Mouse (Mus musculus) kidney, postnatal 0 days (tissue): ENCODE data around the gene Gse1. TPM values are rescaled to one million over a fixed set of nuclear protein-coding genes. Genes with fewer than 3 reads are reported as not detected.

Experiments
- ATAC-seq: fragments of 200-750 bp; cut with Nextera tagmentation; replicated peaks from 2 replicates; pipeline ENCODE4 v1.8.0; 2017; ENCODE audit warnings: low read depth, moderate number of reproducible peaks, moderate TSS enrichment, moderate library complexity; ENCODE audit not compliant: low FRiP score
- DNase-seq: peaks from one replicate; pipeline ENCODE4 v3.0.0-alpha.2; 2016; ENCODE audit warnings: low spot score
- H3K27ac ChIP-seq: fragments of 300-500 bp; sonication (generic); 2 replicates; pipeline ENCODE4 v1.5.1; 2014; ENCODE audit warnings: mild to moderate bottlenecking
- H3K27me3 ChIP-seq: fragments of 300-500 bp; sonication (generic); 2 replicates; pipeline ENCODE4 v1.6.1; 2014; ENCODE audit warnings: low read length, mixed read lengths; ENCODE audit not compliant: insufficient read depth
- H3K36me3 ChIP-seq: fragments of 300-500 bp; sonication (generic); 2 replicates; pipeline ENCODE4 v1.6.1; 2014; ENCODE audit warnings: low read length, mixed read lengths; ENCODE audit not compliant: insufficient read depth
- H3K4me1 ChIP-seq: fragments of 300-500 bp; sonication (generic); replicated peaks from 2 replicates; pipeline ENCODE4 v1.6.1; 2014; ENCODE audit warnings: antibody characterized with exemption, low read length, mixed read lengths; ENCODE audit not compliant: insufficient read depth
- H3K4me2 ChIP-seq: fragments of 300-500 bp; sonication (generic); 2 replicates; pipeline ENCODE4 v1.6.1; 2014; ENCODE audit warnings: mild to moderate bottlenecking, low read length, moderate library complexity, mixed read lengths
- H3K4me3 ChIP-seq: fragments of 300-500 bp; sonication (generic); replicated peaks from 2 replicates; pipeline ENCODE4 v1.5.1; 2014; ENCODE audit warnings: low read depth, low read length
- H3K9ac ChIP-seq: fragments of 300-500 bp; sonication (generic); 2 replicates; pipeline ENCODE4 v1.6.1; 2014; ENCODE audit warnings: low read depth, low read length
- H3K9me3 ChIP-seq: fragments of 300-500 bp; sonication (generic); replicated peaks from 2 replicates; pipeline ENCODE4 v1.6.1; 2016; ENCODE audit warnings: low read length, inconsistent platforms, mixed read lengths
- CTCF ChIP-seq: IDR thresholded peaks from 2 replicates; pipeline ENCODE4 v1.5.1; 2016; ENCODE audit warnings: antibody characterized with exemption, low read depth, mild to moderate bottlenecking, moderate library complexity
- WGBS: fragments of 180-500 bp; shearing (Covaris S2); extraction: QIAGEN DNeasy Blood & Tissue Kit; methylation state at CpG from one replicate; pipeline ENCODE4 v1.1.7; 2014; 5-methylcytosine and 5-hydroxymethylcytosine counted together
- polyA plus RNA-seq: library from polyadenylated mRNA; unstranded; fragments of >200 nt; fragmentation: Nextera tagmentation; extraction: Ambion mirVana; gene quantifications from 2 replicates; pipeline ENCODE4 v1.2.1, GENCODE M21; 2015

Gene Gse1
- polyA plus RNA-seq, 1 experiment from 2014 or later = 8.4 TPM

DNA sequence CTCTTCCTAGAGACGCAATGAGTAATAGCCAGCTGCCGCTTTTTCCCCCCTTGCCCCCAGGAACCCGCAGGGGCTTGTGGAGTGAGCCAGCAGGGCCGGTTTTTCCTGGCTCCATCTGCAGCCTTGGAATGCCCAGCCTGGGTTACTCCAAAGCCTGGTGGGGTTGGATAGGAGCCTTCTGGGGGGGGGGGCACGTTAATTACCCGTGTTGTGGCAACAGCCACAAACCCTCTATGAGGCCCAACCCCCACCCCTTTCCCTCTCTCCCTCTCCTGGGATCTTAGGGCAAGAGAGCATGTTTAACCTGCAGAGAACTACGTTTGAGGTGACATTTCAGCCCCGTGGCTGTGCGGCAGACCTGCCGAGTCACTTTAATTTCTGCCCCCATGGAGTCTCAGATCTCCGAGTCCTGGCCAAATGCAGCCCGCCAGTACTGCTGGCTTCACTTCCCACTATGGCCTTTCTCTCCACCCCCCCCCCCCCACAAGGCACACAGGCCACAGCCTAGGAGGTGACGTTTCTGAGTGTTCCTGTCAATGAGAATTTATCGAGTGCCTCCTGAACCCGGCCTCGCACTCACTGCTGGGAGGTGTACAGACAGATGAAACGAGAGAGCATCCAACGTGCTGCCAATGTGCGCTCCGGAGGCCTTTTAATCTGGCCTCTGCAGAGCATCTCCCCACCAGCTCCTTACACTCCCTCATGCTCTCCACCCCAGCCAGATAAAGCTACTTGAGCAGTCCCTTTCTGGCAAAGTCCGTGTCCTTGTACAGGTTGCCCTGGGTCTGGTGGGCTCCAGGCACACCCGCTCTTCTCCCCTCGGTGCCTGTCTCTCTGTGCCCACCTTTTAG, 311.7 kb downstream of the Gse1 start:
- H3K27me3 ChIP-seq = no peaks in the 10 kb centered on the region
- no peak overlapping the region for H3K4me3 ChIP-seq
- H3K4me2 ChIP-seq = peak overlapping the region; percentile 99
- 29% methylated on average over 23 of the region's 23 CpGs for WGBS
- H3K27ac ChIP-seq = peak overlapping the region; percentile 96
- H3K9ac ChIP-seq = no peak overlapping the region
- ATAC-seq (no peak), DNase-seq (peak; percentile 42)
- TF ChIP-seq CTCF = no peak
- peaks cover 61% of the 10 kb centered on the region for H3K4me1 ChIP-seq
- no peaks in the 10 kb centered on the region for H3K9me3 ChIP-seq
- no peaks in the 10 kb centered on the region for H3K36me3 ChIP-seq

DNA sequence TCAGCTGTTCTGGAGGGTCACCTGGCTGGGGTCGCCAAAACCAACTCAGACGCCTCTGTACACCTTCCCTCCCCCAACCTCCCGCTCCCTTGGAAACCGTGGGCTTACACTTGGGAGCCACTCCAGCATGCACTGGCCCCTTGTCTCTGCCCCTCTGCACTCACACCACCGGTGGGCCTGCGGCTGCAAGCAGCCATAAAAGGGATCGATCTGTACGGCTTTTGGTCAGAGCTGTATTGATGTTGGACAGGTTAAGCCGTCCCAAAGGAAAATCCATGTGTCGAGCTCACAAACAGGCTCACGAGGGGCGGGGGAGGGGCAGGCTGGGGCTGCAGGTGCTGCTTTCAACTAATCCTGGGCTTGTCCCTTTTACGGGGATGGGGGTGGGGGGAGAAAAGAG, 314.7 kb downstream of the Gse1 start:
- H3K4me2 ChIP-seq = no peak overlapping the region
- no peak for TF ChIP-seq CTCF
- H3K27me3 ChIP-seq = no peaks in the 10 kb centered on the region
- H3K27ac ChIP-seq = peak overlapping the region; percentile 68; the same call in 1 of the 2 replicates
- WGBS = 34% methylated on average over 13 of the region's 13 CpGs
- H3K4me1 ChIP-seq = peaks cover 64% of the 10 kb centered on the region
- no peak for DNase-seq
- no peaks in the 10 kb centered on the region for H3K9me3 ChIP-seq
- no peak overlapping the region for H3K4me3 ChIP-seq
- ATAC-seq = no peak
- no peaks in the 10 kb centered on the region for H3K36me3 ChIP-seq
- no peak overlapping the region for H3K9ac ChIP-seq

GRCm38 (mm10) chr8:120543416-120544055, 315.3 kb downstream of the Gse1 start:
- Histone ChIP-seq H3K4me3 (no peak overlapping the region), H3K9ac (no peak overlapping the region), H3K9me3 (no peaks in the 10 kb centered on the region), H3K4me1 (peaks cover 64% of the 10 kb centered on the region), H3K36me3 (no peaks in the 10 kb centered on the region), H3K27ac (peak overlapping the region; percentile 68), H3K4me2 (no peak overlapping the region), H3K27me3 (no peaks in the 10 kb centered on the region)
- no peak for DNase-seq
- 63% methylated on average over 8 of the region's 8 CpGs for WGBS
- no peak for ATAC-seq
- no peak for TF ChIP-seq CTCF

DNA sequence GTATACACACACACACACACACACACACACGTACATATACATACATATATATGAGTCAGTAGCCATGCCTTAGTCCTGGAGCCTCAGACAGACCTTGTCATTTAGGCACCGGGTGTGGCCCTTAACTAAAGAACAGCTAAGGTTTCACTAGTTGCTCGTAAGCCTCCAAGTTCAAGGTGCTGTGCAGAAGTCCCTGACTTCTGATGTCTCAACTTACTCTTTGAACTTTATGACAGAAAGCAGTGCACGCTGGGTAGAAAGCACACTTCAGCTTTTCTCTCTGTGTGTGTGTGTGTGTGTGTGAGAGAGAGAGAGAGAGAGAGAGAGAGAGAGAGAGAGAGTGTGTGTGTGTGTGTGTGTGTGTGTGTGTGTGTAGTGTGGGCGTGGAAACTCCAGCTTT, 315.9 kb downstream of the Gse1 start:
- H3K9me3 ChIP-seq = no peaks in the 10 kb centered on the region
- peak; percentile 46 for DNase-seq
- H3K36me3 ChIP-seq = no peaks in the 10 kb centered on the region
- peaks cover 66% of the 10 kb centered on the region for H3K4me1 ChIP-seq
- no peak for TF ChIP-seq CTCF
- H3K4me3 ChIP-seq = no peak overlapping the region
- no peak overlapping the region for H3K9ac ChIP-seq
- ATAC-seq = no peak
- peak overlapping the region; percentile 68 for H3K27ac ChIP-seq
- no peak overlapping the region for H3K4me2 ChIP-seq
- WGBS = 60% methylated on average over 5 of the region's 5 CpGs
- H3K27me3 ChIP-seq = no peaks in the 10 kb centered on the region

GRCm38 (mm10) chr8:120547562-120547961, 319.3 kb downstream of the Gse1 start:
- Histone ChIP-seq H3K4me3 (no peak overlapping the region), H3K4me2 (no peak overlapping the region), H3K9me3 (no peaks in the 10 kb centered on the region), H3K27me3 (no peaks in the 10 kb centered on the region), H3K27ac (no peak overlapping the region), H3K9ac (no peak overlapping the region), H3K36me3 (no peaks in the 10 kb centered on the region), H3K4me1 (peaks cover 75% of the 10 kb centered on the region)
- no peak for ATAC-seq
- TF ChIP-seq CTCF = no peak
- no peak for DNase-seq
- WGBS = 56% methylated on average over 9 of the region's 9 CpGs

DNA sequence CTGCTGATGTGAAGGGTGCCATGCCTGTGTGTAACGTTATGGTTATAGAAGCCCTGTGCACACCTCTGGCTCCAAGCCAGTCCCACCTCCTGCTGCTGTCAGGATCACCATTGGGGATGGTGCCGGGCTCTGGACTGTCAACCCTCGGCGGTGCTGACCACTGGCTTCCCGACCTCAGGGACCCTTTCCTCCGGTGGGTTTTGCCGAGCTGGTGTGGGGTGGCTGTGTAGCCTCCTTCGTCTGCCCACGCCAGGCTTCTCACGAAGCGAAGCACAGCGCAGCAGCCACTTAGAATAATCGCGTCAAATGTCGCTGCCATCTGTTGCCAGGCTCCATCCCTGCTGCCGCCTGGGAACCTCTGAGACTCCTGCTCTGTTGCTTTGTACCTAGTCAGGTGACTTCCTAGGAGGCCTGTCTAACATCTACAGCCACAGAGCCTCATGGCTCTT, 320.1 kb downstream of the Gse1 start:
- TF ChIP-seq CTCF = no peak
- no peak overlapping the region for H3K9ac ChIP-seq
- peaks cover 68% of the 10 kb centered on the region for H3K4me1 ChIP-seq
- H3K4me2 ChIP-seq = no peak overlapping the region
- H3K4me3 ChIP-seq = no peak overlapping the region
- H3K36me3 ChIP-seq = no peaks in the 10 kb centered on the region
- H3K9me3 ChIP-seq = no peaks in the 10 kb centered on the region
- H3K27ac ChIP-seq = no peak overlapping the region
- ATAC-seq (no peak), DNase-seq (no peak)
- no peaks in the 10 kb centered on the region for H3K27me3 ChIP-seq
- WGBS = 52% methylated on average over 16 of the region's 16 CpGs
